Mouse (Mus musculus): ENCODE results near the gene Col24a1. TPM values are rescaled to one million over a fixed set of nuclear protein-coding genes. Genes with fewer than 3 reads are reported as not detected.

Col24a1 gene
- total and polyA plus RNA-seq, 2 experiments from 2014 or later = 0.35 to 11.7 TPM

GRCm38 (mm10) chr3:145490279-145490678 lies 198.0 kb downstream of the Col24a1 start:
- no peaks in the 10 kb centered on the region for H3K4me1 ChIP-seq (ENCODE audit: insufficient read depth)
- H3K27ac ChIP-seq (ENCODE audit: low read depth, low read length) = no peak overlapping the region
- H3K4me2 ChIP-seq (ENCODE audit: low read depth) = no peak overlapping the region
- H3K9ac ChIP-seq = no peak overlapping the region
- no peak for ATAC-seq
- no peaks in the 10 kb centered on the region for H3K36me3 ChIP-seq (ENCODE audit: insufficient read depth)
- no peak for TF ChIP-seq CTCF (IDR thresholded peaks at IDR 0.05; ENCODE audit: low read depth)
- H3K4me3 ChIP-seq (ENCODE audit: low read depth, low read length) = no peak overlapping the region
- 85% methylated on average over 1 of the region's 1 CpGs for WGBS
- no peaks in the 10 kb centered on the region for H3K27me3 ChIP-seq (ENCODE audit: insufficient read depth, low read length)
- DNase-seq = no peak
- no peaks in the 10 kb centered on the region for H3K9me3 ChIP-seq (ENCODE audit: low read length)

GRCm38 (mm10) chr3:145491326-145491725 lies 199.1 kb downstream of the Col24a1 start:
- 61% methylated on average over 3 of the region's 3 CpGs for WGBS
- H3K4me2 ChIP-seq (ENCODE audit: low read depth) = no peak overlapping the region

GRCm38 (mm10) chr3:145498127-145498526 lies 205.9 kb downstream of the Col24a1 start:
- no peak for DNase-seq
- no peaks in the 10 kb centered on the region for H3K27me3 ChIP-seq (ENCODE audit: insufficient read depth, low read length)
- H3K4me1 ChIP-seq (ENCODE audit: insufficient read depth) = no peaks in the 10 kb centered on the region
- H3K9me3 ChIP-seq (ENCODE audit: low read length) = no peaks in the 10 kb centered on the region
- no peak overlapping the region for H3K4me2 ChIP-seq (ENCODE audit: low read depth)
- H3K9ac ChIP-seq = no peak overlapping the region
- no peak for TF ChIP-seq CTCF (IDR thresholded peaks at IDR 0.05; ENCODE audit: low read depth)
- no peaks in the 10 kb centered on the region for H3K36me3 ChIP-seq (ENCODE audit: insufficient read depth)
- no peak overlapping the region for H3K4me3 ChIP-seq (ENCODE audit: low read depth, low read length)
- no peak overlapping the region for H3K27ac ChIP-seq (ENCODE audit: low read depth, low read length)
- no peak for ATAC-seq
- 68% methylated on average over 3 of the region's 3 CpGs for WGBS

More at GRCm38 (mm10) chr3:145491326-145491725, 199.1 kb downstream of the Col24a1 start:
- no peaks in the 10 kb centered on the region for H3K4me1 ChIP-seq (ENCODE audit: insufficient read depth)
- H3K36me3 ChIP-seq (ENCODE audit: insufficient read depth) = no peaks in the 10 kb centered on the region
- no peak overlapping the region for H3K4me3 ChIP-seq (ENCODE audit: low read depth, low read length)
- ATAC-seq (no peak), DNase-seq (no peak)
- no peak overlapping the region for H3K9ac ChIP-seq
- H3K27me3 ChIP-seq (ENCODE audit: insufficient read depth, low read length) = no peaks in the 10 kb centered on the region
- H3K27ac ChIP-seq (ENCODE audit: low read depth, low read length) = no peak overlapping the region
- no peaks in the 10 kb centered on the region for H3K9me3 ChIP-seq (ENCODE audit: low read length)
- no peak for TF ChIP-seq CTCF (IDR thresholded peaks at IDR 0.05; ENCODE audit: low read depth)

- no peak for TF ChIP-seq CTCF (IDR thresholded peaks at IDR 0.05; ENCODE audit: low read depth)
- Histone ChIP-seq H3K4me3 (ENCODE audit: low read depth, low read length) (no peak overlapping the region), H3K27ac (ENCODE audit: low read depth, low read length) (no peak overlapping the region), H3K4me2 (ENCODE audit: low read depth) (no peak overlapping the region), H3K4me1 (ENCODE audit: insufficient read depth) (no peaks in the 10 kb centered on the region), H3K9ac (no peak overlapping the region), H3K27me3 (ENCODE audit: insufficient read depth, low read length) (no peaks in the 10 kb centered on the region), H3K9me3 (ENCODE audit: low read length) (no peaks in the 10 kb centered on the region), H3K36me3 (ENCODE audit: insufficient read depth) (no peaks in the 10 kb centered on the region)
- ATAC-seq (no peak), DNase-seq (peak; percentile 6)
- 43% methylated on average over 6 of the region's 6 CpGs for WGBS
Measured at GRCm38 (mm10) chr3:145498893-145499292, 206.6 kb downstream of the Col24a1 start.

- no peak for ATAC-seq
- H3K27ac ChIP-seq (ENCODE audit: low read depth, low read length) = no peak overlapping the region
Measured at GRCm38 (mm10) chr3:145504830-145505229, 212.6 kb downstream of the Col24a1 start.

GRCm38 (mm10) chr3:145508550-145508949 lies 216.3 kb downstream of the Col24a1 start:
- no peak for DNase-seq

More at GRCm38 (mm10) chr3:145504830-145505229, 212.6 kb downstream of the Col24a1 start:
- no peaks in the 10 kb centered on the region for H3K36me3 ChIP-seq (ENCODE audit: insufficient read depth)
- no peaks in the 10 kb centered on the region for H3K27me3 ChIP-seq (ENCODE audit: insufficient read depth, low read length)
- no peak for TF ChIP-seq CTCF (IDR thresholded peaks at IDR 0.05; ENCODE audit: low read depth)
- no peak overlapping the region for H3K4me2 ChIP-seq (ENCODE audit: low read depth)
- H3K9ac ChIP-seq = no peak overlapping the region
- WGBS = 82% methylated on average over 2 of the region's 2 CpGs
- H3K4me3 ChIP-seq (ENCODE audit: low read depth, low read length) = no peak overlapping the region
- DNase-seq = no peak
- no peaks in the 10 kb centered on the region for H3K9me3 ChIP-seq (ENCODE audit: low read length)
- no peaks in the 10 kb centered on the region for H3K4me1 ChIP-seq (ENCODE audit: insufficient read depth)

GRCm38 (mm10) chr3:145514197-145514596 lies 221.9 kb downstream of the Col24a1 start:
- H3K4me2 ChIP-seq (ENCODE audit: low read depth) = no peak overlapping the region
- TF ChIP-seq CTCF (IDR thresholded peaks at IDR 0.05; ENCODE audit: low read depth) = no peak
- H3K27me3 ChIP-seq (ENCODE audit: insufficient read depth, low read length) = no peaks in the 10 kb centered on the region
- no peaks in the 10 kb centered on the region for H3K9me3 ChIP-seq (ENCODE audit: low read length)
- ATAC-seq (no peak), DNase-seq (no peak)
- WGBS = 79% methylated on average over 5 of the region's 5 CpGs
- H3K9ac ChIP-seq = no peak overlapping the region
- H3K27ac ChIP-seq (ENCODE audit: low read depth, low read length) = no peak overlapping the region
- H3K36me3 ChIP-seq (ENCODE audit: insufficient read depth) = no peaks in the 10 kb centered on the region
- no peaks in the 10 kb centered on the region for H3K4me1 ChIP-seq (ENCODE audit: insufficient read depth)
- H3K4me3 ChIP-seq (ENCODE audit: low read depth, low read length) = no peak overlapping the region

More at GRCm38 (mm10) chr3:145508550-145508949, 216.3 kb downstream of the Col24a1 start:
- Histone ChIP-seq H3K27me3 (ENCODE audit: insufficient read depth, low read length) (no peaks in the 10 kb centered on the region), H3K9ac (no peak overlapping the region), H3K36me3 (ENCODE audit: insufficient read depth) (no peaks in the 10 kb centered on the region), H3K27ac (ENCODE audit: low read depth, low read length) (no peak overlapping the region), H3K9me3 (ENCODE audit: low read length) (no peaks in the 10 kb centered on the region), H3K4me3 (ENCODE audit: low read depth, low read length) (no peak overlapping the region), H3K4me2 (ENCODE audit: low read depth) (no peak overlapping the region), H3K4me1 (ENCODE audit: insufficient read depth) (no peaks in the 10 kb centered on the region)
- ATAC-seq = no peak
- TF ChIP-seq CTCF (IDR thresholded peaks at IDR 0.05; ENCODE audit: low read depth) = no peak
- 82% methylated on average over 7 of the region's 7 CpGs for WGBS
